Mouse (Mus musculus) small intestine, adult 2 months (tissue): ENCODE data around the gene Xirp2.

Experiments used
- CTCF ChIP-seq: fragments of 200-500 bp; IDR thresholded peaks from 2 replicates; pipeline ENCODE4 v1.5.1; 2012; ENCODE audit warnings: low read depth, mild to moderate bottlenecking, control low read depth, inconsistent platforms, low read length, moderate library complexity, mixed read lengths; ENCODE audit not compliant: insufficient replicate concordance, insufficient read length; ENCODE audit errors: extremely low read depth
- POLR2A ChIP-seq: fragments of 200-500 bp; IDR thresholded peaks from 2 replicates; pipeline ENCODE4 v1.6.1; 2012; ENCODE audit warnings: low read depth, mild to moderate bottlenecking, control low read depth, inconsistent platforms, low read length, moderate library complexity

DNA sequence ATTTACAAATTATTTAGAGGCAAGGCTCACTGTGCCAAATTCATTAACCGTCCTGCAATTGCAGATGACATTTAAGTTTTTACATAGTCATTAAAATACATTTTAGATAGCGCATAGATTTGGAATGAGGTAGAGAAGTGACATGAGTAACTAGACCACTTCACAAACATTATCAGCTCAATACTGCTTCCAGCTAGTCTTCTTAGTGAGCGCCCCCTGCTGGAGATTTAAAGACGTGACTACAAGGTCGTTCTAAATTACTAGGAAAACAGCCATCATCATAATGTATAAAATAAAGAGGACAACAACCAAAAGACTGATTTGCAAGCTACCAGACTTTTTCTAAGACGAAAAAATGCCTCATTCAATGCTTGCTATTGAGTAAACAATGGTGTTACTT is 32.0 kb downstream of the Xirp2 start:
- no peak for TF ChIP-seq CTCF
- no peak for TF ChIP-seq POLR2A
